Mouse (Mus musculus): ENCODE data around the gene Cacna1g.
A peak's percentile ranks its signal among the peaks of the same experiment; 100 is the strongest.

The Cacna1g gene

DNA sequence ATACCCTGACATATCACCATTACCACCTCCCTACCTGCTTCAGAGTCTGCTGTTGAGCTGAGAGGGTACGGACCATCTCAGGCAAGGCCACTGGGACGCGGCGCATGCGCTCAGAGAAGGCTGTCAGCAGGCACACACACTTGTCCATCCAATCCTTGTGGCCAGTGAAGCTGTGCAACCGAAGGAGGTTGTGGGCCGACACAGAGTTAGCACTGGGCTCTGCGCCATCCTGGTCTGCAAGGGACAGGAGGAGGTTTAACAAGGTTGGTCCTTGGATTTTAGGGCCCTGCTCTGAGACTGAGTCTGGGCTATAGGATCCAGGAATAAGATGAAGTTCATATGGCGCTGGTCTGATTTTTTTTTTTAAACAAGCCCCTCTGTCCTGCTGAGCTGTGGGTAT lies 6.4 kb upstream of the Cacna1g start:
- no peak for DNase-seq

- DNase-seq = no peak
Observed at GRCm38 (mm10) chr11:94477651-94478050, 3.7 kb upstream of the Cacna1g start.

DNA sequence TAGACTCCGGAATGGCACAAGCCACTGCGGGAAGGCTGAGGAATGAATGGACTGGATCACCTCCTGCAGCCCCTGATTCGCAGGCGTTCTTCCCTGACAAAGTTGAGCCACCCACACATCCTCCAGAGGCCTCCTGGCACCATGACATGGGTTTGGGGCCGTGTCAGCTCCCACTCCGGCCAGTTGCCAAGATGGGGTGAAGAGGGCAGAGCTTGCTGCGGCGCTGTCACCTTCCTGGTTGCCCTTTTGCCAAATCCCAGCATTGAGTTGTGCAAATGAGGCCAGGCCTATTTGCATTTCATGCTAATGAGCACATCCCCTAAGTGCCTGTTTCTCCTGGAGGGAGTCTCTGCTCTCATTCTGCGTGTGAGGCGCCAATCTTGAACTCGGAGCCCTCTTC lies 1.7 kb upstream of the Cacna1g start:
- no peak for DNase-seq

GRCm38 (mm10) chr11:94474544-94474910 lies 529 bp upstream of the Cacna1g start:
- no peak for DNase-seq

- DNase-seq = peak; percentile 57
Observed at GRCm38 (mm10) chr11:94472916-94473706, 887 bp downstream of the Cacna1g start.

- DNase-seq = peak; percentile 53
Observed at GRCm38 (mm10) chr11:94472585-94472915, 1.4 kb downstream of the Cacna1g start.

GRCm38 (mm10) chr11:94471740-94472584 lies 2.0 kb downstream of the Cacna1g start:
- peak; percentile 67 for DNase-seq

- peak; percentile 81 for DNase-seq
Observed at GRCm38 (mm10) chr11:94470391-94470790, 3.6 kb downstream of the Cacna1g start.

GRCm38 (mm10) chr11:94469136-94470064 lies 4.6 kb downstream of the Cacna1g start:
- peak; percentile 34 for DNase-seq

DNA sequence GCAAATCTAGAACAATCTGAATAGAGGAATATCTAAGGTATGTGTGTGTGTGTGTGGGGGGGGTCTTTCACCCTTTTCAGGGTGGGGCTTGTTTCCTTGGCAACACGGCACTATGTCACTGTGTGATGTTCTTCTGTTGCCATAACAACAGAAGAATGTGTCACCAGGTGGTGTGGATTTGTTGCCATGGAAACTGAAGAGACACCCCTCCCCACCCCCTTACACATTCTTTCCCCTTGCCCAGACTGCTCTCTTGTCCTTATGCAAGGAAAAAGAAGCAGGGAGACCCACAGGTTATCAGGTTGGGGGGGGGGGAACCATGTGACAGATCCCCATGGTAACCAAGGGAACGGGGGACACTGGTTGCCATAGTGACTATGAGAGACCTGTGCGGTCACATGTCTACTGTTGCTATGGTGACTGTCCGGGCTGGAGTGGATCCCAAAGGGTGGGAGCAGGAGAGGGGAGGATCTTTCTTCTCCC lies 5.4 kb downstream of the Cacna1g start:
- peak; percentile 91 for DNase-seq

DNA sequence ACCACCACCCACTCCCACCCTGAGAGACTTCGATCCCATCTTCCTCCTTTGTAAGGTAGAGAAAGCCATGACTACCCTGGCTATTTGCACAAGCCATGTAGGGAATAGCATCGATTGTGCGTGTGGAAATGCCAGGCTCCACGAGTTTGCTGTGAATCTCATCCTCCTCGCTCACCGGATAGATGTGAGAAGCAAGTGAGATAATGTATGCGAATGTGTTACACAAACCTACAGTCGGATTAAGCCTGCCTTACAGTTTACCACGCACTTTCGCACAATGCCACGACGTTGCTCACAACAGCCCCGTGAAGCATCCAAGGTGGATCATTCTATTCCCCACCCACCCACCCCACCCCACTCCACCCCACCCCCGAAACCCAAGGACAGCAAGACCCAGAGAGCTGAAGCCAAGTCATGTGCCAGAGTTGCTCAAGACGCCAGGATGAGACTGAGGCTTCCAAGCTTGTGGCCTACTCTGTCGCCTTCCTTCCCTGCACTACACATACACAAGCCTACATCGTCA lies 7.6 kb downstream of the Cacna1g start:
- DNase-seq = no peak

GRCm38 (mm10) chr11:94464170-94464569 lies 9.8 kb downstream of the Cacna1g start:
- no peak for DNase-seq

DNA sequence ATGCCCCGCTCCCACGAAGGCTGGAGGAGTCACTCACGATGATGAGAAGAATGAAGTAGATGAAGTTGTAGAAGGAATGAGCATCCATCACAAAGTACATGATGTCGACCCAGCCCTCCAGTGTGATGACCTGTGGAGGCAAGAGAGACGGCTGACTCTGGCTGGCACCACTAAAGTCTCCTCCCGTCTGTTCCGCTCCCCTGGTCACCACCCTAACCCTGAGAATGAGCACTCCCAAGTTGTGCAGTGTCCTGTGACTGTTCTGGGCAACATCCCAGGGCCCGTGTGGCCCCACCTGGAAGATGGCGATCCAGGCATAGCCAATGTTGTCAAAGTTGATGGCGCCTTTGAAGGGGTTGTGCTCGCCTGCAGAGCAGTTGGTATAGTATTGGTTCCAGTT lies 12.1 kb downstream of the Cacna1g start:
- no peak for DNase-seq

- DNase-seq = no peak
Observed at GRCm38 (mm10) chr11:94457001-94457400, 17.0 kb downstream of the Cacna1g start.

DNA sequence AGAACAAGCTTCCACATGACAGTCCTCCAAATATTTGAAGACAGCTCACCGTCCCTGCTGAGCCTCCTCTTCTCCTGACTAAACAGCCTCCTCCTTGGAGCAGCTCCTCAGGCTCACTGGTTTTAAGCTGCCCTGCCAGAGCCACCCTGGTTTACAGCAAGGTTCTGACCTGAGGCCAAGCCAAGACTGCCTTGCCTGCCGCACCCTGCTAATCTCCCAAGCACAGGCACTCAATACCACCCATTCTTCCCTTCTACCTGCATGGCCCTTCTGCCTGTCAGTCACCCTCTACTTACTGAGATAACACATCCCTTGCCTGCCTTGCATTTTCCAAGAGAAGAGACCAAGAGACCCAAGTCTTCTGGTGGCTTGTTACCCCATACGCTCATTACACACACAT lies 17.7 kb downstream of the Cacna1g start:
- no peak for DNase-seq

DNA sequence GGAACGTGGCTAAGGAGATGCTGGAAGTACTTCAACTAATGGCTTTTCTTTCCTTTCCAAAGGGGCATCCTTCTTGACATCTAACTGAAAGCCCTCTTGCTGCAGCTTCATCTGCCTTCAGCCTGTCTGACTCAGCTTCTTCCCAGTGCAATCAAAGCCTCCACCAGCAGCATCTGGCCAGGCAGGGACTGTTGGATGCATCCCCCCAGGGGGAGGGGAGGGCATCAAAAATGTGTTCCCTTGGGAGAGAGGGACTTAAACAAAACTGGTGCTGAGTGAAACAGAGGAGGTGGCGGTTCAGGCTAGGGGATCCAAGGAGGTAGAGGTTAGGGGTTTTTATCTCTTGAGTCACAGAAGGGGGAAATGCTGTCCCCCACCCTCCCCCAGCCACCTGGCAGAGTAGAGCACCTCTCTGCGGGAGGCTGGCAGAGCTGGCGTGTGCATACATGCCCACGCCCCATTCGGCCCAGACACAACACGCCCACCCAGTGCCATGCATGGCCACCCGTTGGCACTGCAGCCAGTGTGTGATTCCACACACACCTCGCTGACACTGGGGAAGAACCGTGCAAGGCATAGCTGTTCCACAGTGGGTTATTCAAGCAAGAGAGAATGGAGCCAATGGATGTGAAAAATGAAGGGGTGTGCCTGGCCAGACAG lies 18.7 kb downstream of the Cacna1g start:
- no peak for DNase-seq

DNA sequence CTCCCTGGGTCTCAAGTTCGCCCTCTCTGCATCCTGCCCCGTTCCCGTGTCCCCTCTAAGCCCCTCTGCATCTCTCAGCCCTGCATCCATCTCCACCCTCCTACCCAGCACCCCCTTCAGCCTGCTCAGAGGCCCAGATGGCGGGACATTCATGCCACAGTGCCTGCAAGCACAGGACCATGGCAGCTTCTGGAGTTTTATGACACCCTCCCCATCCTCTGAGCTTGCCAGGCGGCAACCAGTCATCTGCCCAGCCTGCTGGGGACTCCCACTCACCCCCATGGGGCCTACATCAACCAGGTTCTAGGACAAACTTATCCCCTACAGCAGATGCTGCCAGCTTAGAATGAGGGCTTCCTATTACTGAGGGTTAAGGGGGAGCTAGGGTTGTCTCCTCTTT lies 19.2 kb downstream of the Cacna1g start:
- no peak for DNase-seq

- DNase-seq = no peak
Observed at GRCm38 (mm10) chr11:94451091-94451773, 22.8 kb downstream of the Cacna1g start.

DNA sequence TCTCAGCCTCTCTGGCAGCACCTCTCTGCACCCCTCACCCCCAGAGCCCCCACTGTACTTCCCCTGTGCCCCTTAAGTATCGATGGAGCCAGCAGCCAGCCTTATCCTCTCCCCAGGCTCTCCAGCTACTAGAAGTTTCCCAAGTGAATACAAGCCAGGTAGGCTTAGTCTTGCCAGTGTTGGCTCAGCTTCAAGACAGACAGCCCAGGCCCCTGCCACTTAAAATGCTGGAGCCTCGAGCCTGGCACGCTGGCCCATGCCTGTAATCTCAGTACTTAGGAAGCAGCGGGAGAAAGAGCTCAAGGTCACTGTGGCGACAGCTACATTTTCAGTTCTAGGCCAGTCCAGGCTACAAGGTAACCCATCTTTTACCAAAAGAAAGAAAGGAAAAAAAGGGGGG lies 24.1 kb downstream of the Cacna1g start:
- DNase-seq = no peak

DNA sequence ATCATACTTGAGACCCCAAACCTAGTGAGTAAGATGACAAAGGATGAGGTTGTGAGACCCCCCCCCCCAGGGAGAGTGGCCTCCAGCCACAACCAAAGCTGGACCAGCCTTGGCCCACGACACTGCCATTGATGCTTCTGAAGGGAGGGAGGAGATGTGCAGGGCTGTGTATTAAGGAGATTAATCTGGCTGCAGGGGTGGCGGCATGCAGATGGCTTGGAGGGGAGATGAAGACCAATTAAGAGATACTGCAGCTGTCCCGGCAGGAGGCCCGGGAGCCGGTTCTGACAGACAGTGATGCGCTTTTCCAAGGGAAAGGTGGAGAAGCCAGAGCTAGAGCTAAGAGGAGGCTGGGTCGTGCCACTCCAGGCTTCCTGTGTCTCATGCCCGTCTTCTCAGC lies 24.8 kb downstream of the Cacna1g start:
- DNase-seq = no peak

- no peak for DNase-seq
Observed at GRCm38 (mm10) chr11:94447017-94447416, 27.0 kb downstream of the Cacna1g start.

- DNase-seq = no peak
Observed at GRCm38 (mm10) chr11:94445300-94445699, 28.7 kb downstream of the Cacna1g start.

All from embryo, embryonic 11 days (tissue).